Mouse (Mus musculus) myocyte (in vitro differentiated cells): ENCODE results near the gene Smyd3. TPM values are rescaled to one million over a fixed set of nuclear protein-coding genes. Genes with fewer than 3 reads are reported as not detected.

Experiments
- H3K27me3 ChIP-seq: one replicate; pipeline ENCODE4 v1.6.1; 2011; ENCODE audit not compliant: control insufficient read depth, insufficient read depth, insufficient read length
- H3K36me3 ChIP-seq: one replicate; pipeline ENCODE4 v1.6.1; 2011; ENCODE audit not compliant: control insufficient read depth, insufficient read depth
- H3K4me2 ChIP-seq: one replicate; pipeline ENCODE4 v1.6.1; 2011; ENCODE audit warnings: low read depth, control low read depth
- H3K4me3 ChIP-seq: one replicate; pipeline ENCODE4 v1.5.1; 2011; ENCODE audit warnings: mild to moderate bottlenecking, control low read depth, moderate library complexity
- H3K79me2 ChIP-seq: one replicate; pipeline ENCODE4 v1.6.1; 2011; ENCODE audit not compliant: control insufficient read depth, insufficient read depth
- H3ac ChIP-seq: one replicate; pipeline ENCODE4 v1.6.1; 2011; ENCODE audit not compliant: control insufficient read depth, insufficient read length
- CEBPB ChIP-seq: IDR thresholded peaks from 2 replicates; pipeline ENCODE4 v1.6.1; 2011; ENCODE audit warnings: mild to moderate bottlenecking, moderate library complexity; ENCODE audit not compliant: poor library complexity, insufficient read depth, severe bottlenecking
- E2F4 ChIP-seq: IDR thresholded peaks from one replicate; pipeline ENCODE4 v1.6.1; 2011; ENCODE audit warnings: mild to moderate bottlenecking, control low read depth, moderate library complexity; ENCODE audit not compliant: insufficient read depth
- MAX ChIP-seq: IDR thresholded peaks from one replicate; pipeline ENCODE4 v1.6.1; 2011; ENCODE audit warnings: low read depth, mild to moderate bottlenecking, control low read depth
- MYOD1 ChIP-seq, 3 experiments: IDR thresholded peaks; one replicate each; pipeline ENCODE4 v1.6.1; 2011; ENCODE audit warnings: control low read depth in 2 of 3, low read depth in 2 of 3, mild to moderate bottlenecking in 2 of 3, moderate library complexity in 1 of 3; ENCODE audit not compliant: insufficient read length in 2 of 3, control insufficient read depth in 1 of 3
- MYOG ChIP-seq, 3 experiments: IDR thresholded peaks; one replicate each; pipeline ENCODE4 v1.6.1; 2011; ENCODE audit warnings: control low read depth in 2 of 3, low read depth in 2 of 3, mild to moderate bottlenecking in 2 of 3; ENCODE audit not compliant: insufficient read length in 2 of 3, control insufficient read depth in 1 of 3, insufficient read depth in 1 of 3
- POLR2A ChIP-seq: IDR thresholded peaks from one replicate; pipeline ENCODE4 v1.6.1; 2011; ENCODE audit warnings: low read depth, mild to moderate bottlenecking, control low read depth, moderate library complexity; ENCODE audit not compliant: insufficient read length
- POLR2AphosphoS2 ChIP-seq: IDR thresholded peaks from one replicate; pipeline ENCODE4 v1.6.1; 2011; ENCODE audit warnings: low read depth, control low read depth; ENCODE audit not compliant: insufficient read length
- REST ChIP-seq: IDR thresholded peaks from one replicate; pipeline ENCODE4 v1.6.1; 2011; ENCODE audit warnings: mild to moderate bottlenecking, control low read depth, moderate library complexity; ENCODE audit not compliant: insufficient read depth, insufficient read length
- SRF ChIP-seq: IDR thresholded peaks from one replicate; pipeline ENCODE4 v1.6.1; 2011; ENCODE audit warnings: low read depth; ENCODE audit not compliant: control insufficient read depth, insufficient read length
- TCF12 ChIP-seq: IDR thresholded peaks from one replicate; pipeline ENCODE4 v1.6.1; 2011; ENCODE audit warnings: mild to moderate bottlenecking, control low read depth; ENCODE audit not compliant: poor library complexity, insufficient read depth, severe bottlenecking
- TCF3 ChIP-seq: IDR thresholded peaks from one replicate; pipeline ENCODE4 v1.6.1; 2011; ENCODE audit warnings: low read depth, control low read depth; ENCODE audit not compliant: insufficient read length
- USF1 ChIP-seq: IDR thresholded peaks from one replicate; pipeline ENCODE4 v1.6.1; 2011; ENCODE audit warnings: low read depth, mild to moderate bottlenecking, control low read depth, moderate library complexity
- polyA plus RNA-seq: library from polyadenylated mRNA; unstranded; fragments of >200 nt; fragmentation: generic; extraction: Trizol; gene quantifications from one replicate; pipeline ENCODE4 v1.2.1, GENCODE M21; 2012; ENCODE audit warnings: missing spikeins

Gene Smyd3
- polyA plus RNA-seq, 1 experiment: 22.7 TPM

- Histone ChIP-seq H3K79me2 (no peaks in the 10 kb centered on the region), H3K4me3 (no peak overlapping the region), H3K36me3 (no peaks in the 10 kb centered on the region), H3ac (no peak overlapping the region), H3K4me2 (no peak overlapping the region), H3K27me3 (no peaks in the 10 kb centered on the region)
- TF ChIP-seq E2F4 (no peak), REST (no peak), POLR2AphosphoS2 (no peak), MYOG (IDR thresholded peaks at IDR 0.05; ENCODE audit: control insufficient read depth in 1 of 3, insufficient read depth in 1 of 3, insufficient read length in 2 of 3, low read depth in 2 of 3) (no peak), TCF12 (no peak)
These were observed 81.2 kb downstream of the Smyd3 start for GRCm38 (mm10) chr1:179436596-179436995.

- Histone ChIP-seq H3K4me3 (no peak overlapping the region), H3ac (no peak overlapping the region), H3K4me2 (no peak overlapping the region), H3K27me3 (no peaks in the 10 kb centered on the region), H3K36me3 (no peaks in the 10 kb centered on the region), H3K79me2 (no peaks in the 10 kb centered on the region)
- TF ChIP-seq REST (no peak), CEBPB (no peak), TCF3 (no peak), MYOG (IDR thresholded peaks at IDR 0.05; ENCODE audit: control insufficient read depth in 1 of 3, insufficient read depth in 1 of 3, insufficient read length in 2 of 3, low read depth in 2 of 3) (no peak), USF1 (no peak), POLR2A (no peak)
These were observed 83.2 kb downstream of the Smyd3 start for GRCm38 (mm10) chr1:179434443-179435260.

GRCm38 (mm10) chr1:179433828-179434227, 84.0 kb downstream of the Smyd3 start:
- no peaks in the 10 kb centered on the region for H3K79me2 ChIP-seq
- H3K27me3 ChIP-seq: no peaks in the 10 kb centered on the region
- no peaks in the 10 kb centered on the region for H3K36me3 ChIP-seq
- H3ac ChIP-seq: no peak overlapping the region
- TF ChIP-seq REST (no peak), MYOD1 (IDR thresholded peaks at IDR 0.05; ENCODE audit: control insufficient read depth in 1 of 3, insufficient read length in 2 of 3, low read depth in 2 of 3) (no peak), CEBPB (no peak), SRF (no peak), MYOG (IDR thresholded peaks at IDR 0.05; ENCODE audit: control insufficient read depth in 1 of 3, insufficient read depth in 1 of 3, insufficient read length in 2 of 3, low read depth in 2 of 3) (no peak), TCF3 (no peak), TCF12 (no peak), POLR2AphosphoS2 (no peak), POLR2A (no peak), USF1 (no peak), E2F4 (no peak), MAX (no peak)
- H3K4me2 ChIP-seq: no peak overlapping the region
- H3K4me3 ChIP-seq: no peak overlapping the region

GRCm38 (mm10) chr1:179433355-179433754, 84.5 kb downstream of the Smyd3 start:
- Histone ChIP-seq H3ac (no peak overlapping the region), H3K4me2 (no peak overlapping the region), H3K79me2 (no peaks in the 10 kb centered on the region), H3K4me3 (no peak overlapping the region), H3K36me3 (no peaks in the 10 kb centered on the region), H3K27me3 (no peaks in the 10 kb centered on the region)
- TF ChIP-seq USF1 (no peak), SRF (no peak), CEBPB (no peak), REST (no peak), TCF3 (no peak)

DNA sequence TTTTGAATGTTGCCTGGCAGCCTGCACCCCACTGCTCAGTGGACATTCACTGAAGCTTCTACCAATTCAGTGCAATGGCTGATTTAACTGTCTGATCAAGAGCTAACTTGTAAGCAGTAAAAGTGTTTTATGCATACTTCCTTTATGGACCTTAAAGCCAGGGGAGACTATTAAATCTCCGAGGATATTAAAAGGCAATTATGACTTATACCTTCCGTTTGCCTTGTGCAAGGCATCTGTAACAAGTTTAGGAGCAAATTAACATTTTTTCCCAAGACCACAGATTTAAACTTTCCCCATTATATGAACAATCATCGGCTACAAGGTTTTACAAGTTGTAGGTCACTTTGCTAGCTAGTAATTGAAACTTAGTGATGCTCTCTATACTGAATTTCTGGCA, 87.8 kb downstream of the Smyd3 start:
- Histone ChIP-seq H3ac (no peak overlapping the region), H3K27me3 (no peaks in the 10 kb centered on the region), H3K4me3 (no peak overlapping the region), H3K4me2 (no peak overlapping the region), H3K79me2 (no peaks in the 10 kb centered on the region), H3K36me3 (no peaks in the 10 kb centered on the region)
- TF ChIP-seq POLR2A (no peak), MYOD1 (IDR thresholded peaks at IDR 0.05; ENCODE audit: control insufficient read depth in 1 of 3, insufficient read length in 2 of 3, low read depth in 2 of 3) (no peak), REST (no peak), E2F4 (no peak), CEBPB (no peak), POLR2AphosphoS2 (no peak), SRF (no peak), TCF3 (no peak), USF1 (no peak), MYOG (IDR thresholded peaks at IDR 0.05; ENCODE audit: control insufficient read depth in 1 of 3, insufficient read depth in 1 of 3, insufficient read length in 2 of 3, low read depth in 2 of 3) (no peak), TCF12 (no peak), MAX (no peak)
